Mouse (Mus musculus) forebrain, embryonic 14.5 days (tissue): Measurements from ENCODE around the gene Creg1. TPM values are rescaled to one million over a fixed set of nuclear protein-coding genes. Genes with fewer than 3 reads are reported as not detected.

Source experiments
- ATAC-seq: fragments of 200-750 bp; cut with Nextera tagmentation; 2 replicates; pipeline ENCODE4 v1.8.0; 2017; ENCODE audit warnings: mild to moderate bottlenecking, moderate library complexity
- DNase-seq: peaks from one replicate; pipeline ENCODE4 v3.0.0-alpha.2; 2015; ENCODE audit warnings: low spot score
- H3K27ac ChIP-seq: fragments of 300-500 bp; sonication (generic); 2 replicates; pipeline ENCODE4 v1.5.1; 2014; ENCODE audit warnings: low read depth, mild to moderate bottlenecking, control low read depth, low read length, moderate library complexity
- H3K27me3 ChIP-seq: fragments of 300-500 bp; sonication (generic); replicated peaks from 2 replicates; pipeline ENCODE4 v1.6.1; 2014; ENCODE audit warnings: low read length, control low read depth, mixed read lengths; ENCODE audit not compliant: control insufficient read depth, insufficient read depth
- H3K36me3 ChIP-seq: fragments of 300-500 bp; sonication (generic); 2 replicates; pipeline ENCODE4 v1.6.1; 2014; ENCODE audit warnings: low read length, control low read depth; ENCODE audit not compliant: control insufficient read depth, insufficient read depth
- H3K4me1 ChIP-seq: fragments of 300-500 bp; sonication (generic); 2 replicates; pipeline ENCODE4 v1.6.1; 2014; ENCODE audit warnings: antibody characterized with exemption, low read length, control low read depth; ENCODE audit not compliant: control insufficient read depth, insufficient read depth
- H3K4me2 ChIP-seq: fragments of 300-500 bp; sonication (generic); 2 replicates; pipeline ENCODE4 v1.6.1; 2014; ENCODE audit warnings: mild to moderate bottlenecking, control low read depth, low read length
- H3K4me3 ChIP-seq: fragments of 300-500 bp; sonication (generic); 2 replicates; pipeline ENCODE4 v1.5.1; 2014; ENCODE audit warnings: low read depth, low read length, control low read depth
- H3K9ac ChIP-seq: fragments of 300-500 bp; sonication (generic); 2 replicates; pipeline ENCODE4 v1.6.1; 2014; ENCODE audit warnings: mild to moderate bottlenecking, low read length, control low read depth, moderate library complexity
- H3K9me3 ChIP-seq: fragments of 300-500 bp; sonication (generic); replicated peaks from 2 replicates; pipeline ENCODE4 v1.6.1; 2016; ENCODE audit warnings: low read length, control low read depth, mixed read lengths; ENCODE audit not compliant: control insufficient read depth
- WGBS: fragments of 180-500 bp; shearing (Covaris S2); extraction: QIAGEN DNeasy Blood & Tissue Kit; methylation state at CpG from one replicate; pipeline ENCODE4 v1.1.7; 2014; 5-methylcytosine and 5-hydroxymethylcytosine counted together
- polyA plus RNA-seq: library from polyadenylated mRNA; unstranded; fragments of >200 nt; fragmentation: Nextera tagmentation; extraction: Ambion mirVana; gene quantifications from 2 replicates; pipeline ENCODE4 v1.2.1, GENCODE M21; 2014

The Creg1 gene
- polyA plus RNA-seq, 1 experiment from 2014 or later: 28.8 TPM

DNA sequence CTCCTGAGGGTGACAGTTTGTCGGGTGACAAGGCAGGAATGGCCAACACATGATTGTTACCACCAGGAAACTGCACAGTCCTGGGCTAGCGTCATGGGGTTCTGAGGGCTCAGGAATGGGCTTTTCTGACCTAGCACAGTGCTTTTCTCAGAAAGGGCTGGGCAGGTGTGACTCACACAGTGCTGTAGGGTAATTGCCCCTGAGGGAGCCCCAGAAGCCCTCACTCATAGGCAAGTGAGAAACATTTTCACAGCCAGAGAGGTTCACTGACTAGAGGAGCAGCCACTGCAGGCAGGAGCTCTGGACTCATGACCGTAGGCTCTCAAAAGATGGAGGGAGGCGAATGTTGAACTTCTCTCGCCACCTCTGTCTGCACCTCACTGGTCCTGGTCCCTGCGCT is 26.4 kb downstream of the Creg1 start:
- ATAC-seq (no peak), DNase-seq (no peak)
- Histone ChIP-seq H3K9me3 (no peaks in the 10 kb centered on the region), H3K27me3 (no peaks in the 10 kb centered on the region), H3K9ac (no peak overlapping the region), H3K4me2 (no peak overlapping the region), H3K27ac (no peak overlapping the region), H3K36me3 (no peaks in the 10 kb centered on the region), H3K4me3 (no peak overlapping the region), H3K4me1 (peaks cover 2% of the 10 kb centered on the region; the same call in 1 of the 2 replicates)
- WGBS: 92% methylated on average over 6 of the region's 6 CpGs

GRCm38 (mm10) chr1:165790461-165791210 is 27.1 kb downstream of the Creg1 start:
- Histone ChIP-seq H3K36me3 (no peaks in the 10 kb centered on the region), H3K4me2 (no peak overlapping the region), H3K9ac (no peak overlapping the region), H3K27ac (no peak overlapping the region), H3K4me1 (peaks cover 2% of the 10 kb centered on the region; the same call in 1 of the 2 replicates), H3K27me3 (no peaks in the 10 kb centered on the region), H3K4me3 (no peak overlapping the region), H3K9me3 (no peaks in the 10 kb centered on the region)
- ATAC-seq: no peak
- no peak for DNase-seq
- WGBS: 89% methylated on average over 17 of the region's 17 CpGs

DNA sequence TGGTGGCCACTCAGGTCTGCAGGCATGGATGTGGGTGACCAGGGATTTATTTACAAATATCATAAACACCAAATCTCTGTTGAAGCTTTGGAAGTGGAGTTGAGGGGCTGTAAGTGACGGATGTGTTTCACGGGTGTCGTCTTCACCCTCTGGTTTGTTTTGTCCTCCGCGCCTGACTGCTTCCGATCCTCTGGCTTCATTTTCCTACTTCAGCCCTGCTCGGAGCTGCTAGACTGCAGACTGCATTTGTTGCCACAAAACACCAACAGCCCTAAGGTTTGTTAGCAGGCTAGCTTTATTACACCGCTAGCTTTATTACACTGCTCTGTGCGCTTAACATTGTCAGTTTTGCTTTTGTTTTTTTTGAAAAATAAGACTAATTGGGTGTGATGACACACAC is 27.9 kb downstream of the Creg1 start:
- Histone ChIP-seq H3K4me2 (no peak overlapping the region), H3K27me3 (no peaks in the 10 kb centered on the region), H3K27ac (no peak overlapping the region), H3K4me3 (no peak overlapping the region), H3K9me3 (no peaks in the 10 kb centered on the region), H3K36me3 (no peaks in the 10 kb centered on the region), H3K9ac (no peak overlapping the region), H3K4me1 (no peaks in the 10 kb centered on the region; the same call in 1 of the 2 replicates)
- WGBS: 89% methylated on average over 9 of the region's 9 CpGs
- DNase-seq (no peak), ATAC-seq (no peak)

- ATAC-seq: no peak
- Histone ChIP-seq H3K4me3 (no peak overlapping the region), H3K4me2 (no peak overlapping the region)
These were observed 38.3 kb downstream of the Creg1 start for GRCm38 (mm10) chr1:165801709-165802310.

GRCm38 (mm10) chr1:165803107-165803506 is 39.6 kb downstream of the Creg1 start:
- Histone ChIP-seq H3K9me3 (0 out of 2 replicates have a peak, but pooled peaks cover 3% of the 10 kb centered on the region), H3K27me3 (no peaks in the 10 kb centered on the region), H3K9ac (no peak overlapping the region), H3K36me3 (no peaks in the 10 kb centered on the region), H3K4me2 (no peak overlapping the region), H3K4me3 (no peak overlapping the region), H3K27ac (no peak overlapping the region), H3K4me1 (no peaks in the 10 kb centered on the region)
- 94% methylated on average over 5 of the region's 5 CpGs for WGBS
- DNase-seq: no peak
- no peak for ATAC-seq

More at GRCm38 (mm10) chr1:165801709-165802310, 38.3 kb downstream of the Creg1 start:
- Histone ChIP-seq H3K9me3 (0 out of 2 replicates have a peak, but pooled peaks cover 3% of the 10 kb centered on the region), H3K36me3 (no peaks in the 10 kb centered on the region), H3K4me1 (no peaks in the 10 kb centered on the region), H3K27ac (no peak overlapping the region), H3K27me3 (no peaks in the 10 kb centered on the region), H3K9ac (no peak overlapping the region)
- 86% methylated on average over 11 of the region's 11 CpGs for WGBS
- DNase-seq: no peak

- Histone ChIP-seq H3K4me2 (no peak overlapping the region), H3K4me3 (no peak overlapping the region), H3K9ac (no peak overlapping the region), H3K4me1 (no peaks in the 10 kb centered on the region), H3K36me3 (no peaks in the 10 kb centered on the region), H3K27me3 (no peaks in the 10 kb centered on the region), H3K27ac (no peak overlapping the region), H3K9me3 (0 out of 2 replicates have a peak, but pooled peaks cover 3% of the 10 kb centered on the region)
- no peak for DNase-seq
- no peak for ATAC-seq
- 93% methylated on average over 4 of the region's 4 CpGs for WGBS
These were observed 40.6 kb downstream of the Creg1 start for GRCm38 (mm10) chr1:165804133-165804532.

DNA sequence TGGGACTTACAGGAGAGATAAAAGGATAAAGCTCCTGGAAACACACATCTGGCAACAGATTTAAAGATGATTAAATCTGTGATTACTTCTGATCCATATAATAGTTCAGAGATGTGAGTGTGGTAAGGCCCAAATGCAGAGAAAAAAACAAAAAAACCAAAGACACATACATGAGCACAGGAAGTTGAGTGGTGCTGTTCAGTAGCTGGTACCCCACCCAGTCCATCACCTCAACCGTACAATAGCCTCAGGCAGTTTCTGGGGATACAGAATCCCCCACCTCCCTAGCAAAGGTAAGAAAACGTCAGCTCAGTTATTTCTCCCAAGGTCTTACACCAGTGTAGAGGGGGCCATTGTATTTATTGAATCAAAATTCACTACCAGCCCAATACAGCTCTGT is 47.1 kb downstream of the Creg1 start:
- Histone ChIP-seq H3K4me2 (no peak overlapping the region), H3K9ac (no peak overlapping the region), H3K9me3 (no peaks in the 10 kb centered on the region), H3K27me3 (peaks cover 25% of the 10 kb centered on the region), H3K27ac (no peak overlapping the region), H3K4me3 (no peak overlapping the region), H3K36me3 (no peaks in the 10 kb centered on the region), H3K4me1 (peaks cover 18% of the 10 kb centered on the region)
- WGBS: 80% methylated on average over 2 of the region's 2 CpGs
- DNase-seq (no peak), ATAC-seq (no peak)

- Histone ChIP-seq H3K4me2 (no peak overlapping the region), H3K9ac (no peak overlapping the region), H3K9me3 (no peaks in the 10 kb centered on the region), H3K4me1 (peaks cover 18% of the 10 kb centered on the region), H3K36me3 (no peaks in the 10 kb centered on the region), H3K27me3 (peaks cover 28% of the 10 kb centered on the region), H3K27ac (no peak overlapping the region), H3K4me3 (no peak overlapping the region)
- no peak for ATAC-seq
- 96% methylated on average over 5 of the region's 5 CpGs for WGBS
- no peak for DNase-seq
These were observed 47.6 kb downstream of the Creg1 start for GRCm38 (mm10) chr1:165811170-165811569.

GRCm38 (mm10) chr1:165812775-165813174 is 49.2 kb downstream of the Creg1 start:
- Histone ChIP-seq H3K4me3 (no peak overlapping the region), H3K27ac (no peak overlapping the region), H3K9me3 (no peaks in the 10 kb centered on the region), H3K9ac (no peak overlapping the region), H3K27me3 (peaks cover 44% of the 10 kb centered on the region), H3K4me1 (peaks cover 18% of the 10 kb centered on the region), H3K36me3 (no peaks in the 10 kb centered on the region), H3K4me2 (no peak overlapping the region)
- DNase-seq (no peak), ATAC-seq (no peak)
- 79% methylated on average over 3 of the region's 3 CpGs for WGBS
